Mouse (Mus musculus): Measurements from ENCODE around the gene Prkar1b. TPM values are rescaled to one million over a fixed set of nuclear protein-coding genes. Genes with fewer than 3 reads are reported as not detected.
A peak's percentile ranks its signal among the peaks of the same experiment; 100 is the strongest.

The Prkar1b gene
- polyA plus RNA-seq, 1 experiment, result 1.3 TPM

GRCm38 (mm10) chr5:139024351-139025105, 125.3 kb downstream of the Prkar1b start:
- Histone ChIP-seq H3ac (ENCODE audit: control insufficient read depth, insufficient read length) (no peak overlapping the region), H3K79me2 (ENCODE audit: control insufficient read depth, insufficient read depth) (no peaks in the 10 kb centered on the region), H3K4me3 (no peak overlapping the region), H3K36me3 (ENCODE audit: control insufficient read depth, insufficient read depth) (no peaks in the 10 kb centered on the region), H3K27me3 (ENCODE audit: control insufficient read depth, insufficient read depth, insufficient read length) (no peaks in the 10 kb centered on the region), H3K4me2 (ENCODE audit: low read depth) (no peak overlapping the region)
- TF ChIP-seq E2F4 (IDR thresholded peaks at IDR 0.05; ENCODE audit: insufficient read depth), result no peak
- TF ChIP-seq REST (IDR thresholded peaks at IDR 0.05; ENCODE audit: insufficient read depth, insufficient read length), result no peak
- TF ChIP-seq TCF12 (IDR thresholded peaks at IDR 0.05; ENCODE audit: insufficient read depth, poor library complexity, severe bottlenecking), result no peak
- TF ChIP-seq MYOD1 (IDR thresholded peaks at IDR 0.05; ENCODE audit: control insufficient read depth in 1 of 3, insufficient read length in 2 of 3, low read depth in 2 of 3), result no peak
- no peak for TF ChIP-seq SRF (IDR thresholded peaks at IDR 0.05; ENCODE audit: control insufficient read depth, insufficient read length, low read depth)
- TF ChIP-seq CEBPB (IDR thresholded peaks at IDR 0.05; ENCODE audit: insufficient read depth, poor library complexity, severe bottlenecking), result no peak
- TF ChIP-seq MAX (IDR thresholded peaks at IDR 0.05; ENCODE audit: low read depth), result no peak
- no peak for TF ChIP-seq MYOG (IDR thresholded peaks at IDR 0.05; ENCODE audit: control insufficient read depth in 1 of 3, insufficient read depth in 1 of 3, insufficient read length in 2 of 3, low read depth in 2 of 3)
- no peak for TF ChIP-seq POLR2AphosphoS2 (IDR thresholded peaks at IDR 0.05; ENCODE audit: insufficient read length, low read depth)
- TF ChIP-seq USF1 (IDR thresholded peaks at IDR 0.05; ENCODE audit: low read depth), result no peak
- TF ChIP-seq POLR2A (IDR thresholded peaks at IDR 0.05; ENCODE audit: insufficient read length, low read depth), result no peak
- TF ChIP-seq TCF3 (IDR thresholded peaks at IDR 0.05; ENCODE audit: insufficient read length, low read depth), result no peak

GRCm38 (mm10) chr5:139020595-139020994, 129.2 kb downstream of the Prkar1b start:
- no peak overlapping the region for H3K4me2 ChIP-seq (ENCODE audit: low read depth)
- no peaks in the 10 kb centered on the region for H3K27me3 ChIP-seq (ENCODE audit: control insufficient read depth, insufficient read depth, insufficient read length)
- H3K79me2 ChIP-seq (ENCODE audit: control insufficient read depth, insufficient read depth), result no peaks in the 10 kb centered on the region
- no peak overlapping the region for H3ac ChIP-seq (ENCODE audit: control insufficient read depth, insufficient read length)
- no peak overlapping the region for H3K4me3 ChIP-seq
- no peak for TF ChIP-seq REST (IDR thresholded peaks at IDR 0.05; ENCODE audit: insufficient read depth, insufficient read length)
- no peak for TF ChIP-seq E2F4 (IDR thresholded peaks at IDR 0.05; ENCODE audit: insufficient read depth)
- TF ChIP-seq POLR2A (IDR thresholded peaks at IDR 0.05; ENCODE audit: insufficient read length, low read depth), result no peak
- TF ChIP-seq TCF12 (IDR thresholded peaks at IDR 0.05; ENCODE audit: insufficient read depth, poor library complexity, severe bottlenecking), result no peak
- TF ChIP-seq TCF3 (IDR thresholded peaks at IDR 0.05; ENCODE audit: insufficient read length, low read depth), result no peak
- TF ChIP-seq MYOD1 (IDR thresholded peaks at IDR 0.05; ENCODE audit: control insufficient read depth in 1 of 3, insufficient read length in 2 of 3, low read depth in 2 of 3), result no peak
- no peak for TF ChIP-seq CEBPB (IDR thresholded peaks at IDR 0.05; ENCODE audit: insufficient read depth, poor library complexity, severe bottlenecking)
- TF ChIP-seq USF1 (IDR thresholded peaks at IDR 0.05; ENCODE audit: low read depth), result no peak
- TF ChIP-seq MAX (IDR thresholded peaks at IDR 0.05; ENCODE audit: low read depth), result no peak
- no peak for TF ChIP-seq POLR2AphosphoS2 (IDR thresholded peaks at IDR 0.05; ENCODE audit: insufficient read length, low read depth)
- H3K36me3 ChIP-seq (ENCODE audit: control insufficient read depth, insufficient read depth), result no peaks in the 10 kb centered on the region

- no peaks in the 10 kb centered on the region for H3K36me3 ChIP-seq (ENCODE audit: control insufficient read depth, insufficient read depth)
- no peaks in the 10 kb centered on the region for H3K27me3 ChIP-seq (ENCODE audit: control insufficient read depth, insufficient read depth, insufficient read length)
- H3K4me3 ChIP-seq, result no peak overlapping the region
- TF ChIP-seq USF1 (IDR thresholded peaks at IDR 0.05; ENCODE audit: low read depth) (no peak), POLR2AphosphoS2 (IDR thresholded peaks at IDR 0.05; ENCODE audit: insufficient read length, low read depth) (no peak), TCF3 (IDR thresholded peaks at IDR 0.05; ENCODE audit: insufficient read length, low read depth) (no peak), E2F4 (IDR thresholded peaks at IDR 0.05; ENCODE audit: insufficient read depth) (no peak), REST (IDR thresholded peaks at IDR 0.05; ENCODE audit: insufficient read depth, insufficient read length) (no peak), MYOD1 (IDR thresholded peaks at IDR 0.05; ENCODE audit: control insufficient read depth in 1 of 3, insufficient read length in 2 of 3, low read depth in 2 of 3) (peak in 1 of 3 experiments; percentile 48)
- H3K4me2 ChIP-seq (ENCODE audit: low read depth), result no peak overlapping the region
- H3K79me2 ChIP-seq (ENCODE audit: control insufficient read depth, insufficient read depth), result no peaks in the 10 kb centered on the region
- H3ac ChIP-seq (ENCODE audit: control insufficient read depth, insufficient read length), result no peak overlapping the region
Measured at GRCm38 (mm10) chr5:139017371-139018124, 132.3 kb downstream of the Prkar1b start.

- Histone ChIP-seq H3K4me2 (ENCODE audit: low read depth) (peak overlapping the region; percentile 41), H3ac (ENCODE audit: control insufficient read depth, insufficient read length) (no peak overlapping the region), H3K36me3 (ENCODE audit: control insufficient read depth, insufficient read depth) (no peaks in the 10 kb centered on the region), H3K79me2 (ENCODE audit: control insufficient read depth, insufficient read depth) (no peaks in the 10 kb centered on the region), H3K27me3 (ENCODE audit: control insufficient read depth, insufficient read depth, insufficient read length) (no peaks in the 10 kb centered on the region), H3K4me3 (no peak overlapping the region)
- TF ChIP-seq CEBPB (IDR thresholded peaks at IDR 0.05; ENCODE audit: insufficient read depth, poor library complexity, severe bottlenecking) (no peak), SRF (IDR thresholded peaks at IDR 0.05; ENCODE audit: control insufficient read depth, insufficient read length, low read depth) (no peak), MYOD1 (IDR thresholded peaks at IDR 0.05; ENCODE audit: control insufficient read depth in 1 of 3, insufficient read length in 2 of 3, low read depth in 2 of 3) (peak in 1 of 3 experiments; percentile 48), MAX (IDR thresholded peaks at IDR 0.05; ENCODE audit: low read depth) (no peak), MYOG (IDR thresholded peaks at IDR 0.05; ENCODE audit: control insufficient read depth in 1 of 3, insufficient read depth in 1 of 3, insufficient read length in 2 of 3, low read depth in 2 of 3) (peak in 1 of 3 experiments; percentile 49), USF1 (IDR thresholded peaks at IDR 0.05; ENCODE audit: low read depth) (no peak), POLR2A (IDR thresholded peaks at IDR 0.05; ENCODE audit: insufficient read length, low read depth) (peak; percentile 20), REST (IDR thresholded peaks at IDR 0.05; ENCODE audit: insufficient read depth, insufficient read length) (no peak), TCF3 (IDR thresholded peaks at IDR 0.05; ENCODE audit: insufficient read length, low read depth) (no peak), POLR2AphosphoS2 (IDR thresholded peaks at IDR 0.05; ENCODE audit: insufficient read length, low read depth) (no peak), E2F4 (IDR thresholded peaks at IDR 0.05; ENCODE audit: insufficient read depth) (no peak), TCF12 (IDR thresholded peaks at IDR 0.05; ENCODE audit: insufficient read depth, poor library complexity, severe bottlenecking) (no peak)
Measured at GRCm38 (mm10) chr5:139015097-139015496, 134.7 kb downstream of the Prkar1b start.
